8 mouse cellular contexts compared by ENCODE assay signal in the genomic region with DNA sequence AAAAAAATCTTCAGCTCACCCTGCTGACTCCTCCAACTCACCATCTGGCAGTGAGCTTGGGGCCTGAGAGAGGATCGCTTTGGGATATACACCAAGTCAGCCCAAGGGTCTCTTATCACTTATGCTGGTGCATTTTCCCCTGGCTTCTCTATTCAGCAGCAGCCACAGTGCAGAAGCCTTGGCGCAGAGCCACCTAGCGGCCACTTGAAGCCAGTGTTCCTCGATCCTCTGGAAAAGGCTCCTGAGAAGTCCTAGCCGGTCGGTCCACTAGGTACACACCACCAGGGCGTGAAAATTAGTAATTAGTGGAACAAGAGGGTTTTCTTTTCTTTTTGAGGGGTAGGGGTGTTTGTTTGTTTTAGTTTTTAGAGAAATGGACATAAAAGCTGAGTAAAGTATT. TPM values are rescaled to one million over a fixed set of nuclear protein-coding genes. Genes with fewer than 3 reads are reported as not detected.
DNase-seq lines count a peak whose midpoint lies in the region; ATAC-seq and TF ChIP-seq lines count a peak whose summit lies in the region.

No protein-coding gene starts in this region.

- no peak overlapping the region for H3K4me2 ChIP-seq in forebrain, embryonic 12.5 days
- no peak overlapping the region for H3K4me2 ChIP-seq in lung, embryonic 16.5 days (ENCODE audit: low read depth, low read length)

- no peaks in the 10 kb centered on the region for H3K9me3 ChIP-seq in E14TG2a.4 (ENCODE audit: low read length)
- H3K9me3 ChIP-seq in forebrain, embryonic 12.5 days = no peaks in the 10 kb centered on the region
- no peaks in the 10 kb centered on the region for H3K9me3 ChIP-seq in lung, embryonic 16.5 days (ENCODE audit: control insufficient read depth, low read length)

- no peak overlapping the region for H3K9ac ChIP-seq in forebrain, embryonic 12.5 days
- H3K9ac ChIP-seq in lung, embryonic 16.5 days (ENCODE audit: low read length) = no peak overlapping the region

- 3% methylated on average over 7 of the region's 7 CpGs for WGBS in forebrain, embryonic 12.5 days
- WGBS in lung, embryonic 16.5 days = 1% methylated on average over 7 of the region's 7 CpGs

- peak; percentile 6 for DNase-seq in brain, embryonic 18.5 days (ENCODE audit: low read depth, low spot score)
- peak; percentile 44 to 70 for DNase-seq in layer of hippocampus, adult 2 months (ENCODE audit: low spot score in 2 of 2)
- peak; percentile 90 for DNase-seq in retina, embryonic 14.5 days (ENCODE audit: low spot score)
- DNase-seq in urinary bladder, postnatal 4 days (ENCODE audit: low spot score in 2 of 2) = peak; percentile 39 to 73

- no peaks in the 10 kb centered on the region for H3K27me3 ChIP-seq in E14TG2a.4 (ENCODE audit: insufficient read depth, low read length)
- no peaks in the 10 kb centered on the region for H3K27me3 ChIP-seq in forebrain, embryonic 12.5 days
- no peaks in the 10 kb centered on the region for H3K27me3 ChIP-seq in lung, embryonic 16.5 days (ENCODE audit: control insufficient read depth, insufficient read depth, low read depth, low read length)

- no peaks in the 10 kb centered on the region for H3K36me3 ChIP-seq in E14TG2a.4 (ENCODE audit: insufficient read depth, low read length)
- no peaks in the 10 kb centered on the region for H3K36me3 ChIP-seq in forebrain, embryonic 12.5 days (replicated peaks)
- H3K36me3 ChIP-seq in lung, embryonic 16.5 days (ENCODE audit: control insufficient read depth, insufficient read depth, low read length) = no peaks in the 10 kb centered on the region

- ATAC-seq in forebrain, embryonic 12.5 days (ENCODE audit: low FRiP score) = peak; percentile 89
- ATAC-seq in hematopoietic stem cell, adult 5-6 weeks (replicated peaks in 1 of 2; ENCODE audit: insufficient read depth in 1 of 2, low FRiP score in 2 of 2, low TSS enrichment in 1 of 2, low read depth in 1 of 2, poor library complexity in 2 of 2, severe bottlenecking in 2 of 2) = peak; percentile 89 to 98
- ATAC-seq in lung, embryonic 16.5 days (ENCODE audit: low read depth) = peak; percentile 62

- H3K27ac ChIP-seq in forebrain, embryonic 12.5 days = no peak overlapping the region
- no peak overlapping the region for H3K27ac ChIP-seq in layer of hippocampus, adult 2 months
- no peak overlapping the region for H3K27ac ChIP-seq in lung, embryonic 16.5 days (ENCODE audit: low read length)

- TF ChIP-seq CTCF in E14TG2a.4 (conservative IDR thresholded peaks at IDR 0.05; ENCODE audit: low read length) = peak; percentile 85
- TF ChIP-seq CTCF in layer of hippocampus, adult 2 months (conservative IDR thresholded peaks at IDR 0.05) = peak; percentile 94

- no peak overlapping the region for H3K4me3 ChIP-seq in E14TG2a.4 (replicated peaks; ENCODE audit: low read length)
- no peak overlapping the region for H3K4me3 ChIP-seq in forebrain, embryonic 12.5 days (replicated peaks)
- H3K4me3 ChIP-seq in layer of hippocampus, adult 2 months = no peak overlapping the region
- no peak overlapping the region for H3K4me3 ChIP-seq in lung, embryonic 16.5 days (ENCODE audit: low read length)

- no peaks in the 10 kb centered on the region for H3K4me1 ChIP-seq in E14TG2a.4 (replicated peaks; ENCODE audit: low read depth, low read length)
- no peaks in the 10 kb centered on the region for H3K4me1 ChIP-seq in forebrain, embryonic 12.5 days
- H3K4me1 ChIP-seq in lung, embryonic 16.5 days (replicated peaks; ENCODE audit: control insufficient read depth, insufficient read depth, low read length) = no peaks in the 10 kb centered on the region

RNA-seq across cellular contexts. Expression of gene Lce3f, which starts 6.7 kb away (rescaled TPM):
- polyA plus RNA-seq in forebrain, embryonic 12.5 days (2016; fragmentation: Nextera tagmentation; extraction: Ambion mirVana) = not detected in 2 replicates
- total RNA-seq in hematopoietic stem cell, adult 5-6 weeks (2017) = not detected in 2 replicates
- total RNA-seq in layer of hippocampus, adult 2 months (2021) = not detected
- polyA plus RNA-seq in lung, embryonic 16.5 days (2015; fragmentation: Nextera tagmentation; extraction: Ambion mirVana) = 0.70 TPM in 1 of 2 replicates, not detected in the other

RNA-seq across cellular contexts. Expression of gene Crct1, which starts 16.8 kb away (rescaled TPM):
- polyA plus RNA-seq in forebrain, embryonic 12.5 days (2016; fragmentation: Nextera tagmentation; extraction: Ambion mirVana) = not detected in 2 replicates
- total RNA-seq in hematopoietic stem cell, adult 5-6 weeks (2017) = not detected in 2 replicates
- not detected for total RNA-seq in layer of hippocampus, adult 2 months (2021)
- 1.5 TPM in 1 of 2 replicates, not detected in the other for polyA plus RNA-seq in lung, embryonic 16.5 days (2015; fragmentation: Nextera tagmentation; extraction: Ambion mirVana)

RNA-seq across cellular contexts. Expression of gene Lce1m, which starts 20.2 kb away (rescaled TPM):
- polyA plus RNA-seq in forebrain, embryonic 12.5 days (2016; fragmentation: Nextera tagmentation; extraction: Ambion mirVana) = not detected in 2 replicates
- total RNA-seq in hematopoietic stem cell, adult 5-6 weeks (2017) = not detected in 2 replicates
- not detected for total RNA-seq in layer of hippocampus, adult 2 months (2021)
- 0.58 TPM in 1 of 2 replicates, not detected in the other for polyA plus RNA-seq in lung, embryonic 16.5 days (2015; fragmentation: Nextera tagmentation; extraction: Ambion mirVana)

RNA-seq across cellular contexts. Expression of gene Lce3e, which starts 31.8 kb away (rescaled TPM):
- not detected in 2 replicates for polyA plus RNA-seq in forebrain, embryonic 12.5 days (2016; fragmentation: Nextera tagmentation; extraction: Ambion mirVana)
- total RNA-seq in hematopoietic stem cell, adult 5-6 weeks (2017) = not detected in 2 replicates
- total RNA-seq in layer of hippocampus, adult 2 months (2021) = not detected
- not detected in 2 replicates for polyA plus RNA-seq in lung, embryonic 16.5 days (2015; fragmentation: Nextera tagmentation; extraction: Ambion mirVana)

RNA-seq across cellular contexts. Expression of gene Lce3d, which starts 41.5 kb away (rescaled TPM):
- not detected in 2 replicates for polyA plus RNA-seq in forebrain, embryonic 12.5 days (2016; fragmentation: Nextera tagmentation; extraction: Ambion mirVana)
- total RNA-seq in hematopoietic stem cell, adult 5-6 weeks (2017) = not detected in 2 replicates
- not detected for total RNA-seq in layer of hippocampus, adult 2 months (2021)
- polyA plus RNA-seq in lung, embryonic 16.5 days (2015; fragmentation: Nextera tagmentation; extraction: Ambion mirVana) = not detected in 2 replicates

Comparison
In these comparisons a context has a peak if more than half of its experiments do, and no peak if none do; other contexts are left out.
1. DNase-seq: peak in every context shown above with its lines; median percentile 90 in retina, embryonic 14.5 days; 57 in layer of hippocampus, adult 2 months; 56 in urinary bladder, postnatal 4 days; 6 in brain, embryonic 18.5 days.